Mouse (Mus musculus) spleen, adult 2 months (tissue): Measurements from ENCODE around the gene Atp6v1g1. TPM values are rescaled to one million over a fixed set of nuclear protein-coding genes. Genes with fewer than 3 reads are reported as not detected.

Experiments used
- DNase-seq, 2 experiments: peaks; one replicate each; pipeline versions ENCODE4 v3.0.0 to v3.0.0-alpha.2; 2012 to 2021; ENCODE audit warnings: low spot score in 2 of 2, low read depth in 1 of 2
- H3K27ac ChIP-seq: fragments of 200-500 bp; 2 replicates; pipeline ENCODE4 v1.5.1; 2012; ENCODE audit warnings: low read length, inconsistent platforms; ENCODE audit not compliant: insufficient read depth
- H3K27me3 ChIP-seq: fragments of 200-500 bp; 2 replicates; pipeline ENCODE4 v1.6.1; 2012; ENCODE audit warnings: mild to moderate bottlenecking, moderate library complexity, low read length, inconsistent platforms; ENCODE audit not compliant: control insufficient read depth, insufficient read depth
- H3K36me3 ChIP-seq: fragments of 200-500 bp; 2 replicates; pipeline ENCODE4 v1.6.1; 2012; ENCODE audit warnings: mild to moderate bottlenecking, low read length, inconsistent platforms; ENCODE audit not compliant: control insufficient read depth, insufficient read depth
- H3K4me1 ChIP-seq: fragments of 200-500 bp; 2 replicates; pipeline ENCODE4 v1.6.1; 2011; ENCODE audit warnings: inconsistent platforms; ENCODE audit not compliant: control insufficient read depth, insufficient read depth, insufficient read length
- H3K4me3 ChIP-seq: fragments of 200-500 bp; 2 replicates; pipeline ENCODE4 v1.5.1; 2011; ENCODE audit warnings: mild to moderate bottlenecking, inconsistent platforms; ENCODE audit not compliant: insufficient read depth, insufficient read length; ENCODE audit errors: extremely low read depth
- CTCF ChIP-seq: fragments of 200-500 bp; IDR thresholded peaks from 2 replicates; pipeline ENCODE4 v1.5.1; 2011; ENCODE audit warnings: mild to moderate bottlenecking, inconsistent platforms; ENCODE audit not compliant: insufficient read depth, insufficient read length, insufficient replicate concordance; ENCODE audit errors: extremely low read depth
- POLR2A ChIP-seq: fragments of 200-500 bp; IDR thresholded peaks from 2 replicates; pipeline ENCODE4 v1.6.1; 2011; ENCODE audit warnings: low read depth, low read length, inconsistent platforms
- WGBS: fragments of 180-500 bp; shearing (Covaris S2); methylation state at CpG from one replicate; pipeline ENCODE4 v1.1.7; 2018; 5-methylcytosine and 5-hydroxymethylcytosine counted together
- polyA plus RNA-seq: library from polyadenylated mRNA; depleted of rRNA; stranded (reverse); fragments of >200 nt; gene quantifications from 2 replicates; pipeline ENCODE4 v1.2.3, GENCODE M21; 2012

Gene Atp6v1g1
- polyA plus RNA-seq, 1 experiment = 17.2 TPM

GRCm38 (mm10) chr4:63546441-63547055 lies 2.0 kb downstream of the Atp6v1g1 start:
- no peak for DNase-seq
- 83% methylated on average over 6 of the region's 6 CpGs for WGBS
- Histone ChIP-seq H3K36me3 (peaks cover 13% of the 10 kb centered on the region), H3K27ac (no peak overlapping the region), H3K4me1 (peaks cover 10% of the 10 kb centered on the region; the same call in 1 of the 2 replicates), H3K4me3 (no peak overlapping the region), H3K27me3 (no peaks in the 10 kb centered on the region)
- TF ChIP-seq CTCF (no peak), POLR2A (no peak)

- Histone ChIP-seq H3K27me3 (no peaks in the 10 kb centered on the region), H3K4me3 (no peak overlapping the region), H3K4me1 (peaks cover 10% of the 10 kb centered on the region; the same call in 1 of the 2 replicates), H3K27ac (no peak overlapping the region), H3K36me3 (peaks cover 21% of the 10 kb centered on the region)
- TF ChIP-seq POLR2A (no peak), CTCF (no peak)
- no peak for DNase-seq
- 44% methylated on average over 1 of the region's 1 CpGs for WGBS
These were observed 3.2 kb downstream of the Atp6v1g1 start for GRCm38 (mm10) chr4:63547799-63548198.

GRCm38 (mm10) chr4:63548491-63548890 lies 3.9 kb downstream of the Atp6v1g1 start:
- no peak for DNase-seq
- 55% methylated on average over 3 of the region's 3 CpGs for WGBS

GRCm38 (mm10) chr4:63550908-63551307 lies 6.3 kb downstream of the Atp6v1g1 start:
- no peak for TF ChIP-seq POLR2A
- TF ChIP-seq CTCF = no peak
- Histone ChIP-seq H3K4me3 (no peak overlapping the region), H3K27ac (no peak overlapping the region), H3K4me1 (peaks cover 2% of the 10 kb centered on the region; the same call in 1 of the 2 replicates), H3K36me3 (peaks cover 22% of the 10 kb centered on the region), H3K27me3 (no peaks in the 10 kb centered on the region)
- 93% methylated on average over 3 of the region's 3 CpGs for WGBS
- no peak for DNase-seq

More at GRCm38 (mm10) chr4:63548491-63548890, 3.9 kb downstream of the Atp6v1g1 start:
- peaks cover 22% of the 10 kb centered on the region for H3K36me3 ChIP-seq
- no peak overlapping the region for H3K27ac ChIP-seq
- no peaks in the 10 kb centered on the region for H3K27me3 ChIP-seq
- peaks cover 9% of the 10 kb centered on the region; the same call in 1 of the 2 replicates for H3K4me1 ChIP-seq
- H3K4me3 ChIP-seq = no peak overlapping the region
- no peak for TF ChIP-seq POLR2A
- TF ChIP-seq CTCF = no peak

GRCm38 (mm10) chr4:63552865-63553264 lies 8.3 kb downstream of the Atp6v1g1 start:
- H3K36me3 ChIP-seq = peaks cover 22% of the 10 kb centered on the region
- 89% methylated on average over 1 of the region's 1 CpGs for WGBS
- H3K27ac ChIP-seq = no peak overlapping the region
- TF ChIP-seq POLR2A = no peak
- no peak for TF ChIP-seq CTCF
- H3K4me3 ChIP-seq = no peak overlapping the region
- DNase-seq = no peak
- no peaks in the 10 kb centered on the region for H3K27me3 ChIP-seq
- H3K4me1 ChIP-seq = peaks cover 12% of the 10 kb centered on the region; the same call in 1 of the 2 replicates

- Histone ChIP-seq H3K27me3 (no peaks in the 10 kb centered on the region), H3K27ac (no peak overlapping the region), H3K4me3 (no peak overlapping the region), H3K36me3 (peaks cover 22% of the 10 kb centered on the region), H3K4me1 (peaks cover 14% of the 10 kb centered on the region; the same call in 1 of the 2 replicates)
- 83% methylated on average over 4 of the region's 4 CpGs for WGBS
- TF ChIP-seq POLR2A (no peak), CTCF (no peak)
- DNase-seq = no peak
These were observed 9.4 kb downstream of the Atp6v1g1 start for GRCm38 (mm10) chr4:63553789-63554576.

GRCm38 (mm10) chr4:63554616-63555015 lies 10.0 kb downstream of the Atp6v1g1 start:
- no peak for DNase-seq
- no peak overlapping the region for H3K4me3 ChIP-seq
- no peak overlapping the region for H3K27ac ChIP-seq
- peaks cover 20% of the 10 kb centered on the region; the same call in 1 of the 2 replicates for H3K4me1 ChIP-seq
- 79% methylated on average over 3 of the region's 3 CpGs for WGBS
- H3K27me3 ChIP-seq = no peaks in the 10 kb centered on the region
- TF ChIP-seq CTCF (no peak), POLR2A (no peak)
- peaks cover 19% of the 10 kb centered on the region for H3K36me3 ChIP-seq
